Mouse (Mus musculus): ENCODE data around the gene Fgfr2. TPM values are rescaled to one million over a fixed set of nuclear protein-coding genes. Genes with fewer than 3 reads are reported as not detected.

Gene Fgfr2
- polyA plus RNA-seq, 3 experiments from 2014 or later = 0.27 TPM; not detected in 2

- ATAC-seq = no peak
Measured at GRCm38 (mm10) chr7:132654412-132654811, 468.7 kb downstream of the Fgfr2 start.

GRCm38 (mm10) chr7:132646514-132646913 lies 476.6 kb downstream of the Fgfr2 start:
- no peak for ATAC-seq

GRCm38 (mm10) chr7:132644605-132645279 lies 478.4 kb downstream of the Fgfr2 start:
- no peak for ATAC-seq

GRCm38 (mm10) chr7:132641606-132642005 lies 481.5 kb downstream of the Fgfr2 start:
- ATAC-seq = no peak

GRCm38 (mm10) chr7:132640946-132641345 lies 482.2 kb downstream of the Fgfr2 start:
- ATAC-seq = no peak

- no peak for ATAC-seq
Measured at GRCm38 (mm10) chr7:132638446-132639087, 484.6 kb downstream of the Fgfr2 start.

GRCm38 (mm10) chr7:132637292-132637691 lies 485.9 kb downstream of the Fgfr2 start:
- no peak for ATAC-seq

- no peak for ATAC-seq
Measured at GRCm38 (mm10) chr7:132631313-132631712, 491.8 kb downstream of the Fgfr2 start.

GRCm38 (mm10) chr7:132627448-132627847 lies 495.7 kb downstream of the Fgfr2 start:
- no peak for ATAC-seq

- no peak for ATAC-seq
Measured at GRCm38 (mm10) chr7:132626174-132626573, 497.0 kb downstream of the Fgfr2 start.

- no peak for ATAC-seq
Measured at GRCm38 (mm10) chr7:132624161-132624560, 499.0 kb downstream of the Fgfr2 start.

- no peak for ATAC-seq
Measured at GRCm38 (mm10) chr7:132619975-132620918, 502.9 kb downstream of the Fgfr2 start.

- ATAC-seq = no peak
Measured at GRCm38 (mm10) chr7:132619549-132619948, 503.6 kb downstream of the Fgfr2 start.

- no peak for ATAC-seq
Measured at GRCm38 (mm10) chr7:132617021-132617564, 506.1 kb downstream of the Fgfr2 start.

- ATAC-seq = no peak
Measured at GRCm38 (mm10) chr7:132616391-132616790, 506.8 kb downstream of the Fgfr2 start.

- no peak for ATAC-seq
Measured at GRCm38 (mm10) chr7:132615346-132615745, 507.8 kb downstream of the Fgfr2 start.

- ATAC-seq = no peak
Measured at GRCm38 (mm10) chr7:132611530-132611929, 511.6 kb downstream of the Fgfr2 start.

- ATAC-seq = peak; percentile 93
Measured at GRCm38 (mm10) chr7:132610468-132611318, 512.5 kb downstream of the Fgfr2 start, which contains the start of gene Lhpp. Gene Lhpp, plus strand, starts transcription at chr7:132610638.

GRCm38 (mm10) chr7:132608316-132609020 lies 514.7 kb downstream of the Fgfr2 start:
- no peak for ATAC-seq

- no peak for ATAC-seq
Measured at GRCm38 (mm10) chr7:132605689-132606088, 517.5 kb downstream of the Fgfr2 start.

- no peak for ATAC-seq
Measured at GRCm38 (mm10) chr7:132604720-132605119, 518.4 kb downstream of the Fgfr2 start.

Measured in inflammation-experienced regulatory T-cells, adult 6 months (primary cell).